Mouse (Mus musculus) heart, embryonic 14.5 days (tissue): ENCODE measurements around the gene Phxr2. TPM values are rescaled to one million over a fixed set of nuclear protein-coding genes. Genes with fewer than 3 reads are reported as not detected.

Experiments used
- ATAC-seq: fragments of 200-750 bp; cut with Nextera tagmentation; 2 replicates; pipeline ENCODE4 v1.8.0; 2017; ENCODE audit warnings: low read depth, moderate TSS enrichment; ENCODE audit not compliant: insufficient number of reproducible peaks, insufficient read depth, low FRiP score
- H3K27ac ChIP-seq, 2 experiments: fragments of 200-500 bp in 1 of 2; fragments of 300-500 bp in 1 of 2; sonication (generic) in 1 of 2; replicated peaks in 1 of 2; 2 replicates each; pipeline ENCODE4 v1.5.1; 2012 to 2014; ENCODE audit warnings: low read depth in 2 of 2, low read length in 2 of 2, control low read depth in 1 of 2, mild to moderate bottlenecking in 1 of 2, mixed read lengths in 1 of 2; ENCODE audit not compliant: control insufficient read depth in 1 of 2, insufficient read depth in 1 of 2
- H3K27me3 ChIP-seq: fragments of 300-500 bp; sonication (generic); 2 replicates; pipeline ENCODE4 v1.6.1; 2014; ENCODE audit warnings: mild to moderate bottlenecking, low read length, control low read depth; ENCODE audit not compliant: control insufficient read depth, insufficient read depth
- H3K36me3 ChIP-seq: fragments of 300-500 bp; sonication (generic); 2 replicates; pipeline ENCODE4 v1.6.1; 2014; ENCODE audit warnings: mild to moderate bottlenecking, control low read depth, low read length, mixed read lengths; ENCODE audit not compliant: control insufficient read depth, insufficient read depth
- H3K4me1 ChIP-seq, 2 experiments: fragments of 200-500 bp in 1 of 2; fragments of 300-500 bp in 1 of 2; sonication (generic) in 1 of 2; 2 replicates each; pipeline ENCODE4 v1.6.1; 2012 to 2014; ENCODE audit warnings: low read length in 2 of 2, control low read depth in 1 of 2, mixed read lengths in 1 of 2; ENCODE audit not compliant: control insufficient read depth in 2 of 2, insufficient read depth in 2 of 2
- H3K4me2 ChIP-seq: fragments of 300-500 bp; sonication (generic); 2 replicates; pipeline ENCODE4 v1.6.1; 2014; ENCODE audit warnings: mild to moderate bottlenecking, low read length
- H3K4me3 ChIP-seq, 2 experiments: fragments of 200-500 bp in 1 of 2; fragments of 300-500 bp in 1 of 2; sonication (generic) in 1 of 2; 2 replicates each; pipeline ENCODE4 v1.5.1; 2012 to 2014; ENCODE audit warnings: low read length in 2 of 2, mild to moderate bottlenecking in 2 of 2, control low read depth in 1 of 2, low read depth in 1 of 2, moderate library complexity in 1 of 2; ENCODE audit not compliant: control insufficient read depth in 1 of 2, insufficient read depth in 1 of 2
- H3K9ac ChIP-seq: fragments of 300-500 bp; sonication (generic); 2 replicates; pipeline ENCODE4 v1.6.1; 2014; ENCODE audit warnings: mild to moderate bottlenecking, low read length
- H3K9me3 ChIP-seq: fragments of 300-500 bp; sonication (generic); 2 replicates; pipeline ENCODE4 v1.6.1; 2016; ENCODE audit warnings: low read length, control low read depth; ENCODE audit not compliant: control insufficient read depth
- WGBS: fragments of 180-500 bp; shearing (Covaris S2); extraction: QIAGEN DNeasy Blood & Tissue Kit; methylation state at CpG from one replicate; pipeline ENCODE4 v1.1.7; 2014; 5-methylcytosine and 5-hydroxymethylcytosine counted together
- polyA plus RNA-seq: library from polyadenylated mRNA; unstranded; fragments of >200 nt; fragmentation: Nextera tagmentation; extraction: Ambion mirVana; gene quantifications from 2 replicates; pipeline ENCODE4 v1.2.1, GENCODE M21; 2014

Gene Phxr2
- polyA plus RNA-seq = not detected in 2 replicates

DNA sequence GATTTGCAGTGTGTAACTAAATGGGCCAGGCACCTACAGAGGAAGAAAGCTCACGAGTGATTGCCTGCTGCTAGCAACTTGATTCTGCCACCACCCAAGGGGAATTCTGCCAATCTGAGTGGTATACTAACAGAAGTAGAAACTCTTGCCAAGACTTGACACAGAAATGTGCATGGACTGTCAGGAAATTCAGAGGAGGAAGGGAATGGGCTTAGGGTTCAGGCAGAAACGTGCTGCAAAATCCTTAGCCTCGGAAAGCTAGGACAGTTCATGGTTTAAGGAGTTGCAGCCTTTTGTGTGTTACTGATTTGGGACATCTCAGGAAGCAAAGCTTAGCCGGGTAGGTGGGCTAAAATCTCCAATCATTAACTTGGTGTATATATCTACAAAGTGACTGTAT lies at the start of gene Phxr2:
TSS of gene Phxr2 (minus strand) at position 101 of the 400 bp plus-strand sequence.
- H3K27me3 ChIP-seq = no peaks in the 10 kb centered on the region
- H3K4me2 ChIP-seq = no peak within 1 kb of the TSS
- no peaks in the 10 kb centered on the region for H3K9me3 ChIP-seq
- WGBS = 83% methylated on average over 4 of the region's 4 CpGs
- no peak within 1 kb of the TSS for H3K9ac ChIP-seq
- H3K4me1 ChIP-seq = peaks cover 0 to 7% of the 10 kb centered on the region in 2 experiments; a peak in 1 of 4 replicates
- no peak within 1 kb of the TSS for H3K4me3 ChIP-seq
- no peak within 1 kb of the TSS for H3K27ac ChIP-seq
- ATAC-seq = no peak
- H3K36me3 ChIP-seq = no peaks in the 10 kb centered on the region

DNA sequence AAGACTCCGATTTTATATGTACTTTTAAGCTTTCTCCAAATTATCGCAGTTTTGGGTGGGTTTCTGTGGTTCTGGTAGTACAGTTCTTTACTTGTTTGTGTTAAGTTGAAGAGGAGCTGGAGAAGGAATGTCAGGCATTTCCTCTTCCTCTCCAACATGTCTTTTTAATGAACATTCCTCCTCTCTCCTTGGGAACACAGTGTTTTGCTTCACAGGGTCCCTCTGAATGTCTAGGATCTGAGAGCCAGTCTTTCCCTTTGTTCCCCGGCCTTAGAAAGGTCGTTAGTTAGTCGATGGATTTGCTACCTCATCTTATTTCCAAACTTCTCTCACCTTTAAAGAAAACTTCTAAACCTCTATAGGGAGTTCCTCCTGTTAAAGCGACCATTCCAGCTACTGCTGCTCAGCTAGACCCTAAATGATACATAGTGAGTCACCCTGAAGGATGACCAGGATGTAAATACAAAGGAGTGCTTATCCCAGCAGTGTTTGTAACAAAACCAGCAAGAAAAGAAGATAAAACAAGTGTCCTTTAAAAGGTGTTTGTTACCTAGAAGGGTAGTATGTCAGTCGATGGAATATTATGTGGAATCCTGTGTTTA lies 46.9 kb upstream of the Phxr2 start:
- peaks cover 9 to 25% of the 10 kb centered on the region in 2 experiments for H3K4me1 ChIP-seq
- H3K36me3 ChIP-seq = no peaks in the 10 kb centered on the region
- H3K9me3 ChIP-seq = 0 out of 2 replicates have a peak, but pooled peaks cover under 1% of the 10 kb centered on the region
- H3K27me3 ChIP-seq = no peaks in the 10 kb centered on the region
- no peak overlapping the region for H3K4me3 ChIP-seq
- no peak overlapping the region for H3K4me2 ChIP-seq
- H3K9ac ChIP-seq = no peak overlapping the region
- ATAC-seq = no peak
- 41% methylated on average over 7 of the region's 7 CpGs for whole genome bisulfite sequencing
- H3K27ac ChIP-seq = 0 out of 4 replicates have a peak overlapping the region, but pooled peaks of 1 of the 2 experiments have one; percentile 19

DNA sequence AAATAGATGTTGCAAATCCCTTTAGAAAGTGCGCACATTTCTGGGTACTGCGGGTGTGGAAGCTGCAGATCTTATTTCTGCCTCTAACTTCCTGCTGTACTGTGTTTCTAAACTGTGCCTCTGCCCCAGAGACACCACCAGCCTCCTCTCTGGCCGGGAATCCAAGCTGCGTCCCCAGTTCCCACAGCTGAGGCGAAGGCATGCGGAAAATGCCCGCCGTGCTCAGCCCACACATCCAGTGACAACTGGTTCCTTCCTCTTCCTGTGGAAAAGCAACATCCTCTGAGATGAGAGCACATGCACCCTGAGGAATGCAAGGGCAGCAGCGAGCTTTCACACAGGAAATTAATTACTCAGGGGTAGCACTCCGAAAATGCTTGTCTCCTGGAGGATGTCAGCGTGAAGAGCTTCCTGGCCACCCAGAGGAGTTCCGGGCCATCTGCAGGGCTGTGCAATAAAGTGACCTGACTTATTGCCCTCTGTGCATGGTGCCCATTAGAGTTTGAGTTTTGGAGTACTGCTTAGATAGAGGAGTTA lies 45.9 kb upstream of the Phxr2 start:
- Histone ChIP-seq H3K4me2 (peak overlapping the region; percentile 56), H3K4me3 (peak overlapping the region; percentile 3 to 19; a peak in 3 of 4 replicates), H3K27ac (peak overlapping the region; percentile 63 to 76), H3K27me3 (no peaks in the 10 kb centered on the region), H3K36me3 (no peaks in the 10 kb centered on the region), H3K9me3 (no peaks in the 10 kb centered on the region), H3K4me1 (peaks cover 9 to 25% of the 10 kb centered on the region in 2 experiments), H3K9ac (peak overlapping the region; percentile 6; the same call in 1 of the 2 replicates)
- peak; percentile 48 for ATAC-seq
- WGBS = 10% methylated on average over 12 of the region's 12 CpGs

DNA sequence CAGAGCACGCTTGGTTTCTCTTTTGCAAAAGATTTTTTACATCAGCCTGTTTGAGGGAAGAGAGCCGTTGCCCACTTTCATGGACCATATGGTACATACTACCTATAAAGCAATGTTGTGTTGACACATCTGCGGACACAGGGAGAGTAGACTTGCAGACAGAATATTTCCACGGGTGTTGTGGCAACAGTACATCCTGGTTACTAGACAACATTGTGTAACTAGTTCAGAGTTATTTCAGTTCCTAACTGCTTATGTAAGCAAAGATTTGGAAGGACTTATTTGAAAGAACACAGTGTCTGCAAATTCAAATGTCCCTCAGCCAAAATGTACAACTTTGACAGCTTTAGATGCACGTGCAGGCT lies 43.6 kb upstream of the Phxr2 start:
- Histone ChIP-seq H3K4me2 (no peak overlapping the region), H3K27ac (peak overlapping the region in 1 of 2 experiments; percentile 47; a peak in 2 of 4 replicates), H3K9me3 (no peaks in the 10 kb centered on the region), H3K4me3 (no peak overlapping the region), H3K9ac (no peak overlapping the region), H3K36me3 (no peaks in the 10 kb centered on the region), H3K4me1 (peaks cover 9 to 30% of the 10 kb centered on the region in 2 experiments), H3K27me3 (no peaks in the 10 kb centered on the region)
- no peak for ATAC-seq
- WGBS = 54% methylated on average over 5 of the region's 5 CpGs

DNA sequence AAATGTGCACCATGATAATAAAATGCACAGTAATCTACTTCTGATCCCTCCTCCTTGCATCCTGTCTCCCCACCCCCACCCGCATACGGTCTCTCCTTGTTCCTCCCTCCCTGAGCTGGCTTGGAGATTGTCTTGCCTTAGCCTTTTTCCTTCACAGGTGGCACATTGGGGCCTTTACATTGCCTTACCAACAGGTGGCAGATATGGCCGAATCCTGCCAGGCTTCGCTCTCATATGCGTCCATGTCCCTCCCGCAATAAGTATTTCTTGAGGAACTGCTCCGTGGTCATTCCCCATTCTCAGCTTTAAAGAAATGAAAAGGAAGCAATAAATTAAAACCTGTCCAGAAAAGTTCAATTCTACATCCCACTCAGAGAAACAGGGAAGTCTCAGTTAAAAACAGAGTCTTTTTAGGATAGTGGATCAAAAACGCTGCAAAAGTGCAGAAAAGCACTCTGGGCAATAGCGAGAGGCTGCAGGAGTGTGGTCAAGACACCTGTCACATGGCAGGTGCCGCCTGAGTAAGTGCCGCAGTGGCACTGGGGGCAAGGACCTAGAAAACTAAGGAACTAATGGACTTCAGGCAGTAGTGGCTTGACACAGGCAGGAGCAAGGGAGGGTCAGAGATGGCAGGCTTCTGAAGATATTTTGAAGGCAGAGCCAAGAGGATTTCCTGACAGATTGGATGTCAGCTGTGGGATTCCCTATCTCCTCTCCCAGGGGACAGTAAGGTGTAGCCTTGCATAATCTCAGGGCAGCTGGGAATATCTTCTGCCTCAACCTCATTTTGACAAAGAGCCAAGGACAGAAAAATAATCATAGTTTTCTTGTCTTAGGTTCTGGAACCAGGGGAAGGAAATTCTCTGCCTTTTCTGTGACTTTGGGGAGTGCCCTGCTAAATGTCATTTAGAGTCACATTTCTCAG lies 43.0 kb upstream of the Phxr2 start:
- no peaks in the 10 kb centered on the region for H3K27me3 ChIP-seq
- no peaks in the 10 kb centered on the region for H3K36me3 ChIP-seq
- WGBS = 60% methylated on average over 11 of the region's 11 CpGs
- peak; percentile 8; the same call in 1 of the 2 replicates for ATAC-seq
- peak overlapping the region in 1 of 2 experiments; percentile 47; a peak in 2 of 4 replicates for H3K27ac ChIP-seq
- 0 out of 2 replicates have a peak overlapping the region, but pooled peaks have one; percentile 4 for H3K4me2 ChIP-seq
- H3K4me1 ChIP-seq = peaks cover 9 to 32% of the 10 kb centered on the region in 2 experiments
- no peak overlapping the region for H3K4me3 ChIP-seq
- H3K9ac ChIP-seq = 0 out of 2 replicates have a peak overlapping the region, but pooled peaks have one; percentile 16
- H3K9me3 ChIP-seq = no peaks in the 10 kb centered on the region

DNA sequence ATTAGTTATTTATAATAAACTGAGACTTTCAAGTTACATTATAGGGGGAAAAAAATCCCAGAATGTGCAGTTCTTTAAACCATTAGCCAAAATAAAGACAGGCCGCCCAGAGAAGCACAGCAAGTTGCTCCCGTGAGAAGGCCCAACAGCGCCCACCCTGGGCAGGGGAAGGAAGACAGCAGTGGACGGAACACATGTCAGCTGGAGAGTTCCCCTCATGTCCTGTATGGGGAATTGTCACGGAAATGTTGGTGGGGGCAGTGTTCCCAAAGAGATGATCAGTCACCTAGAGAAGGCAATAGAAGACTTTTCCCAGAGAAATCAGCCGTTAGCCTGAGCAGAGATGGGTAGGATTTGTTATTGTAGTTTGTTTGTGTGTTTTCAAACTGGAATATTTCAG lies 42.3 kb upstream of the Phxr2 start:
- ATAC-seq = no peak
- Histone ChIP-seq H3K9ac (no peak overlapping the region), H3K36me3 (no peaks in the 10 kb centered on the region), H3K9me3 (no peaks in the 10 kb centered on the region), H3K4me2 (no peak overlapping the region), H3K27me3 (no peaks in the 10 kb centered on the region), H3K4me3 (no peak overlapping the region), H3K27ac (no peak overlapping the region), H3K4me1 (peaks cover 9 to 32% of the 10 kb centered on the region in 2 experiments)
- 67% methylated on average over 6 of the region's 6 CpGs for WGBS

DNA sequence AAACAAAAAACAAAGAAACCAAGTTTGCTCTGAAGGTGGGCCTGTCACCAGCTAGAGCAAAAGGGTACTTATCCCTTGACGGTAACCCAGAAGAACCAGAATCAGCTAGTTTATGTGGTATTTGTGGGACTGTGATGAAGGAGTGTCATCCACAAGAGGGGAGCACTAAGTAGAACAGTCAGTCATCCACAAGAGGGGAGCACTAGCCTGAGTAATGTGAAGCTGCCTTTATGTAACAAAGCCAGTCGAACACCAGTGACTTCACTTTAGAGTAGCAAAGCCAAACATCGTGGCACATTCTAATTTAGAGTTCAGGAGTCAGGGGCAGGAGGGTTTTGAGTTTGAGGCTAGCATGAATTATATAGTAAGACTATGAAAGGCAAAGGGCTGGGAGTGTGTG lies 40.3 kb upstream of the Phxr2 start:
- no peak overlapping the region for H3K27ac ChIP-seq
- no peak overlapping the region for H3K4me2 ChIP-seq
- no peak for ATAC-seq
- no peaks in the 10 kb centered on the region for H3K27me3 ChIP-seq
- 68% methylated on average over 3 of the region's 3 CpGs for WGBS
- H3K9me3 ChIP-seq = no peaks in the 10 kb centered on the region
- H3K36me3 ChIP-seq = no peaks in the 10 kb centered on the region
- H3K9ac ChIP-seq = no peak overlapping the region
- H3K4me3 ChIP-seq = no peak overlapping the region
- peaks cover 3 to 18% of the 10 kb centered on the region in 2 experiments for H3K4me1 ChIP-seq
